Comparison of ENCODE assay signal across 8 mouse cellular contexts in the genomic region with DNA sequence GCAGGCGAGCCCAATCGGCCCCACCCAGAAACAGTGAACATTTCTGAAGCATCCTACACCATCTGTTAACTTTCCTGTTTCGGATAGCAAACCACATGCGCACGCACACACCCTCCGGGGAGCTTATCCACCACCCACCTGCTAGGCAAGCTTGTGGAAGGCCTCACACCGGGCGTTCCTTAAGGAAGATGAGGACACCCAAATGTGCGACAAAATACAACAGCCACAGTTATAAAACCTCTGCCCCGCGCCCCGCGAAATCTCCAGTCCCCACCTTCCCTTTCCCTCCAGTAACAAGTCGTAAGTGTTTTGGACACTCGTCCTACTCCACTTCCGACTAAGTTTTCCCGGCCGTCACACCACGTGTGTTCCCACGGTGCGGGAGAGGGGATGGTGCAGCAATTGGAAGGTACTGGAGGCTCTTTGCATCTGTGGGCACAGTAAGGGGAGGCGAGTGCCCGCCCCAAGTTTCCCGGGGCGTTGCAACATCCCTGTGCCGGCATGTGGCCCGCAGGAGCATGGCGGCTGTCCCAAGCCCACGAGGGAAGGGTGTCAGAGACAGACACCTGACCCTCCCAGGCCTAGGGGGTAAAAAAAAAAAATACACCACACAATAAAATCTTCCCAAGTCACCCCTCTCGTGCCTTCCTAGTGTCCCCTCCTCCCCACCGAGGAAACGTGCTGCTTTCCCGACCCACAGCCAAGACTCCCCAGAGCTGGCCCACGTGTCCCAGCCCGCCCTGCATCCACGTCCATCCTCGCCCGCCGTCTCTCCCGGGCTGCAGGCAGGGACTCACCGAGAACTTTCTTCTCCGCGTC. TPM values are rescaled to one million over a fixed set of nuclear protein-coding genes. Genes with fewer than 3 reads are reported as not detected.
DNase-seq lines count a peak whose midpoint lies in the region; ATAC-seq and TF ChIP-seq lines count a peak whose summit lies in the region.

No protein-coding gene starts in this region.

- H3K9ac ChIP-seq in forebrain, embryonic 12.5 days, result peak overlapping the region; percentile 84
- H3K9ac ChIP-seq in heart, postnatal 0 days (replicated peaks; ENCODE audit: low read depth, low read length), result peak overlapping the region; percentile 95
- H3K9ac ChIP-seq in neural tube, embryonic 14.5 days (replicated peaks; ENCODE audit: low read depth, low read length), result peak overlapping the region; percentile 85

- H3K27me3 ChIP-seq in E14TG2a.4 (ENCODE audit: insufficient read depth, low read length), result no peaks in the 10 kb centered on the region
- 0 out of 2 replicates have a peak, but pooled peaks cover 6% of the 10 kb centered on the region for H3K27me3 ChIP-seq in forebrain, embryonic 12.5 days
- no peaks in the 10 kb centered on the region for H3K27me3 ChIP-seq in heart, postnatal 0 days (ENCODE audit: control insufficient read depth, insufficient read depth, low read length)
- no peaks in the 10 kb centered on the region for H3K27me3 ChIP-seq in neural tube, embryonic 14.5 days (ENCODE audit: control insufficient read depth, insufficient read depth, low read length)

- WGBS in forebrain, embryonic 12.5 days, result under 1% methylated on average over 43 of the region's 43 CpGs
- WGBS in heart, postnatal 0 days, result under 1% methylated on average over 43 of the region's 43 CpGs
- under 1% methylated on average over 41 of the region's 43 CpGs for WGBS in neural tube, embryonic 14.5 days

- peak overlapping the region; percentile 81 for H3K4me2 ChIP-seq in forebrain, embryonic 12.5 days
- peak overlapping the region; percentile 88 for H3K4me2 ChIP-seq in heart, postnatal 0 days (ENCODE audit: low read depth, low read length)
- peak overlapping the region; percentile 90 for H3K4me2 ChIP-seq in neural tube, embryonic 14.5 days (ENCODE audit: low read depth, low read length)

- peaks cover 31% of the 10 kb centered on the region for H3K36me3 ChIP-seq in E14TG2a.4 (ENCODE audit: insufficient read depth, low read length)
- H3K36me3 ChIP-seq in forebrain, embryonic 12.5 days (replicated peaks), result no peaks in the 10 kb centered on the region
- no peaks in the 10 kb centered on the region for H3K36me3 ChIP-seq in heart, postnatal 0 days (replicated peaks; ENCODE audit: control insufficient read depth, insufficient read depth, low read length)
- no peaks in the 10 kb centered on the region for H3K36me3 ChIP-seq in neural tube, embryonic 14.5 days (ENCODE audit: control insufficient read depth, insufficient read depth, low read length)

- no peak for TF ChIP-seq EP300 in heart, postnatal 0 days (IDR thresholded peaks at IDR 0.05; ENCODE audit: low read depth)

- ATAC-seq in forebrain, embryonic 12.5 days (ENCODE audit: low FRiP score), result peak; percentile 44
- peak; percentile 40 for ATAC-seq in heart, postnatal 0 days (ENCODE audit: insufficient read depth, low read depth)
- ATAC-seq in neural tube, embryonic 14.5 days (ENCODE audit: low read depth), result peak; percentile 70

- H3K4me1 ChIP-seq in E14TG2a.4 (replicated peaks; ENCODE audit: low read depth, low read length), result peaks cover 58% of the 10 kb centered on the region
- peaks cover 21% of the 10 kb centered on the region for H3K4me1 ChIP-seq in forebrain, embryonic 12.5 days
- H3K4me1 ChIP-seq in heart, postnatal 0 days (ENCODE audit: control insufficient read depth, insufficient read depth), result peaks cover 21% of the 10 kb centered on the region
- H3K4me1 ChIP-seq in neural tube, embryonic 14.5 days (ENCODE audit: control insufficient read depth, insufficient read depth, low read length), result peaks cover 16% of the 10 kb centered on the region; the same call in 1 of the 2 replicates

- TF ChIP-seq CTCF in E14TG2a.4 (conservative IDR thresholded peaks at IDR 0.05; ENCODE audit: low read length), result no peak
- TF ChIP-seq CTCF in heart, postnatal 0 days (IDR thresholded peaks at IDR 0.05; ENCODE audit: low read depth), result no peak

- peak overlapping the region; percentile 89 for H3K4me3 ChIP-seq in E14TG2a.4 (replicated peaks; ENCODE audit: low read length)
- H3K4me3 ChIP-seq in forebrain, embryonic 12.5 days (replicated peaks), result peak overlapping the region; percentile 73
- peak overlapping the region; percentile 73 for H3K4me3 ChIP-seq in heart, postnatal 0 days (ENCODE audit: low read depth, low read length)
- H3K4me3 ChIP-seq in neural tube, embryonic 14.5 days (ENCODE audit: low read depth, low read length), result peak overlapping the region; percentile 86

- DNase-seq in c-Kit-positive CD71-negative TER-119-negative erythroid progenitor cells, embryonic 14.5 days (ENCODE audit: low read depth), result peak; percentile 51
- peak; percentile 44 for DNase-seq in heart, postnatal 0 days (ENCODE audit: low spot score)
- DNase-seq in kidney, postnatal 4 days, result peak; percentile 58 to 69
- peak; percentile 73 to 78 for DNase-seq in lung, adult 18-20 months
- peak; percentile 57 for DNase-seq in testis, postnatal 14 days (ENCODE audit: low spot score)

- 0 out of 2 replicates have a peak, but pooled peaks cover 5% of the 10 kb centered on the region for H3K9me3 ChIP-seq in E14TG2a.4 (ENCODE audit: low read length)
- no peaks in the 10 kb centered on the region for H3K9me3 ChIP-seq in forebrain, embryonic 12.5 days
- H3K9me3 ChIP-seq in heart, postnatal 0 days (replicated peaks; ENCODE audit: control insufficient read depth, low read length), result no peaks in the 10 kb centered on the region
- H3K9me3 ChIP-seq in neural tube, embryonic 14.5 days (ENCODE audit: control insufficient read depth, low read length), result no peaks in the 10 kb centered on the region

- peak overlapping the region; percentile 86 for H3K27ac ChIP-seq in forebrain, embryonic 12.5 days
- H3K27ac ChIP-seq in heart, postnatal 0 days (ENCODE audit: low read depth), result peak overlapping the region; percentile 95
- H3K27ac ChIP-seq in neural tube, embryonic 14.5 days (ENCODE audit: low read depth, low read length), result peak overlapping the region; percentile 70; the same call in 1 of the 2 replicates

RNA-seq across cellular contexts. Expression of a gene that starts 0.8 kb away (rescaled TPM):
- polyA plus RNA-seq in forebrain, embryonic 12.5 days (2016; fragmentation: Nextera tagmentation; extraction: Ambion mirVana), result 29.9 and 33.8 TPM in 2 replicates
- 194 and 238 TPM in 2 replicates for total RNA-seq in heart, postnatal 0 days (2014; rRNA removed; ENCODE audit: low replicate concordance)
- 54.6 and 61.7 TPM in 2 replicates for polyA plus RNA-seq in heart, postnatal 0 days (2015; fragmentation: Nextera tagmentation; extraction: Ambion mirVana)
- 26.0 and 27.1 TPM in 2 replicates for polyA plus RNA-seq in neural tube, embryonic 14.5 days (2014; fragmentation: Nextera tagmentation; extraction: Ambion mirVana)

RNA-seq across cellular contexts. Expression of a gene that starts 34.0 kb away (rescaled TPM):
- polyA plus RNA-seq in forebrain, embryonic 12.5 days (2016; fragmentation: Nextera tagmentation; extraction: Ambion mirVana), result 0.83 and 1.1 TPM in 2 replicates
- total RNA-seq in heart, postnatal 0 days (2014; rRNA removed; ENCODE audit: low replicate concordance), result 0.15 TPM in 1 of 2 replicates, not detected in the other
- 0.27 and 0.52 TPM in 2 replicates for polyA plus RNA-seq in heart, postnatal 0 days (2015; fragmentation: Nextera tagmentation; extraction: Ambion mirVana)
- 2.1 and 2.2 TPM in 2 replicates for polyA plus RNA-seq in neural tube, embryonic 14.5 days (2014; fragmentation: Nextera tagmentation; extraction: Ambion mirVana)

Comparison
In these comparisons a context has a peak if more than half of its experiments do, and no peak if none do; other contexts are left out.
1. Peak in every context shown above with its lines: DNase-seq, ATAC-seq, H3K4me3 ChIP-seq and H3K27ac ChIP-seq.